Comparison of ENCODE assay signal across 9 mouse cellular contexts in genomic region chrX:109191436-109191835, GRCm38 (mm10). TPM values are rescaled to one million over a fixed set of nuclear protein-coding genes. Genes with fewer than 3 reads are reported as not detected.
DNase-seq lines count a peak whose midpoint lies in the region; TF ChIP-seq lines count a peak whose summit lies in the region.
"Had no signal": no experiment of that assay in that cellular context is flagged by ENCODE, and none has a peak within 500 bp of the region (broad histone marks: within the 10 kb centered on the region; RNA-seq: fewer than 3 reads in every experiment).

No protein-coding gene starts in this region.

- no peak overlapping the region for H3K4me3 ChIP-seq in bone marrow macrophage, adult 2 months (ENCODE audit: insufficient read depth, low read length)

- no peak for TF ChIP-seq CTCF in bone marrow macrophage, adult 2 months (IDR thresholded peaks at IDR 0.05; ENCODE audit: low read depth, low read length)

- H3K4me1 ChIP-seq in bone marrow macrophage, adult 2 months (ENCODE audit: control insufficient read depth, insufficient read depth, low read length) = peaks cover 9% of the 10 kb centered on the region

- peak overlapping the region; percentile 89 for H3K27ac ChIP-seq in bone marrow macrophage, adult 2 months (ENCODE audit: insufficient read depth, low read depth, low read length)

- TF ChIP-seq POLR2A in bone marrow macrophage, adult 2 months (IDR thresholded peaks at IDR 0.05; ENCODE audit: borderline replicate concordance, low read depth, low read length) = no peak

- DNase-seq in adrenal gland, postnatal 14 days = peak; percentile 12
- DNase-seq in adrenal gland, adult 18-20 months (ENCODE audit: low spot score in 2 of 2) = no peak
- peak; percentile 12 to 18 for DNase-seq in kidney, adult 8-10 months
- peak; percentile 58 for DNase-seq in lung, postnatal 25 days (ENCODE audit: low spot score)
- DNase-seq in thymus, adult 18-20 months = no peak
- DNase-seq in urinary bladder, postnatal 36 days (ENCODE audit: low spot score in 2 of 2) = no peak
- no peak for DNase-seq in gastrocnemius, postnatal 4 days (ENCODE audit: low spot score in 2 of 2)

RNA-seq across cellular contexts. Expression of gene Gm6377, which starts 5.1 kb away (rescaled TPM):
- 0.30 TPM in 1 of 2 replicates, not detected in the other for total RNA-seq in adrenal gland, postnatal 14 days (2021)
- total RNA-seq in adrenal gland, adult 18-20 months (2021) = 1 to 10 TPM in 1 of 2 experiments, under 1 TPM in 1; 0.83 to 1.4 TPM
- 2.9 and 4.2 TPM in 2 replicates for polyA plus RNA-seq in bone marrow macrophage, adult 2 months (2012; ENCODE audit: insufficient read depth, insufficient read length, missing spikeins)
- under 1 TPM; 0.12 to 0.18 TPM for total RNA-seq in gastrocnemius, postnatal 4 days (2021)
- polyA plus RNA-seq: stomach, embryonic 14.5 days had no signal

Comparison
In these comparisons a context has a peak if more than half of its experiments do, and no peak if none do; other contexts are left out.
1. DNase-seq: peak in adrenal gland, postnatal 14 days (single experiment), kidney, adult 8-10 months (2 of 2) and lung, postnatal 25 days (single experiment); none in adrenal gland, adult 18-20 months (0 of 2), thymus, adult 18-20 months (0 of 2), urinary bladder, postnatal 36 days (0 of 2) and gastrocnemius, postnatal 4 days (0 of 2).